Mouse (Mus musculus) adrenal gland, adult 18-20 months (tissue): ENCODE measurements around the gene Sys1. TPM values are rescaled to one million over a fixed set of nuclear protein-coding genes. Genes with fewer than 3 reads are reported as not detected.
A peak's percentile ranks its signal among the peaks of the same experiment; 100 is the strongest.

Source experiments
- DNase-seq, 2 experiments: peaks; one replicate each; pipeline ENCODE4 v3.0.0; 2021 to 2022; ENCODE audit warnings: low spot score in 2 of 2
- total RNA-seq, 2 experiments: library from RNA; stranded (reverse); gene quantifications; 1 replicate in 1 of 2; 2 replicates in 1 of 2; pipeline ENCODE4 v1.2.3; 2021

Gene Sys1
- total RNA-seq, 2 experiments from 2014 or later: 28.7 to 33.3 TPM

DNA sequence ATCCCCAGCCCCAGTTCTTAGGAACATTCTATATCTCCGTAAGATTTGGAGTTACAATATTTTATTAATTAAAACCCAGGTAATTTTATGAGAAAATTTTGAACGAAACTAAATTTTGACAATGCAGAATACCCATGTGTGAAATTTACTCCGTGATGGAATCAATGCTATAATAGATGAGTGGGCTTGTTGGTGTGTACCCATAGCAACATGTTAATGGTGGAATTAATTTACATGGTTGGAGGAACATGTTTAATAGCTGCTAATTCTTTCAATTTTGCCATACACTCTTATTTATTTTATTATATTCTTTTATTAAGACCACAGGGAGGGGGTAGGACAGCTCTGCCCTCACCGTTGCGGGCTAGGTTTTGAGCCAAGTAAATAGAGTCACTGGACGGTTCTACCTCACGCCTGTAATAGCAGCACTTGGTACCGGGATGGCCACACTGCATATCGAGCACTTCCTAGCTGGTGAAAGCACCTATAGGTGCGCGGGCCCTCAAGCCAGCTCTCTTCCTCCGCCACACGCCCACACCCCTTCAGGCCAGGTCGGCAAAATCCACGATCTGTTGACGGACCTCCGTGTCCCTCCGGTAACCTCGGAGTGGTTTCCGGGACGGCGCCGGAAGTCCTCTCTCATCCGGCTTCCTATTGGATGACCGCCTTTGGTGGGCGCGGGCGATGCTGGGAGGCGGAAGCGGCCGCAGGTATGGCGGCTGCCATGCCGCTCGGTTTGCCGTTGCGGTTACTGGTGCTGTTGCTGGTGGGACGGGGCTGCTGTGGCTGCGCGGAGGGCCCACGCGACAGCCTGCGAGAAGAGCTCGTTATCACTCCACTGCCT lies 40.3 kb downstream of the Sys1 start, which contains the start of gene Pigt:
TSS of gene Pigt (plus strand) at position 674 of the 844 bp plus-strand sequence.
- peak; percentile 80 to 82 for DNase-seq

- DNase-seq: no peak
Observed at GRCm38 (mm10) chr2:164497691-164498268, 41.0 kb downstream of the Sys1 start.

- DNase-seq: no peak
Observed at GRCm38 (mm10) chr2:164499317-164499716, 42.6 kb downstream of the Sys1 start.

GRCm38 (mm10) chr2:164500511-164500910 lies 43.7 kb downstream of the Sys1 start:
- DNase-seq: peak in 1 of 2 experiments; percentile 51

DNA sequence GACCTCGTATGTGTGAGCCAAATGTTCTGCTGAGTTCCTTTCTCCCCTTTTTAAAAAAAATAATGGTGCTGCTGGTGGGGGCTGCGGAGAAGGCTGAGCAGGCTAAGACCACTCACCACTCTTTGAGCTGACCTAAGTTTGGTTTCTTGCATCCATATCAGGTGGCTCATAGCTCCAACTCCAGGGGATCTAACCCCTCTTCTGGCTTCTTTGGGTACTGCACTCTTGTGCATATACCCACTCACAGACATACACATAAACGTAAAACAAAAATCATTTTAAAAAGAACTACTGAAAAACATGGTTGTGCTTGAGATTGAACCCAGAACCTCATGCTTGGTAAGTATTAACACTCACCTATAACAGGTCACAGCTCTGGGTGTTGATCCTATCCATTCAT lies 48.2 kb downstream of the Sys1 start:
- DNase-seq: no peak

DNA sequence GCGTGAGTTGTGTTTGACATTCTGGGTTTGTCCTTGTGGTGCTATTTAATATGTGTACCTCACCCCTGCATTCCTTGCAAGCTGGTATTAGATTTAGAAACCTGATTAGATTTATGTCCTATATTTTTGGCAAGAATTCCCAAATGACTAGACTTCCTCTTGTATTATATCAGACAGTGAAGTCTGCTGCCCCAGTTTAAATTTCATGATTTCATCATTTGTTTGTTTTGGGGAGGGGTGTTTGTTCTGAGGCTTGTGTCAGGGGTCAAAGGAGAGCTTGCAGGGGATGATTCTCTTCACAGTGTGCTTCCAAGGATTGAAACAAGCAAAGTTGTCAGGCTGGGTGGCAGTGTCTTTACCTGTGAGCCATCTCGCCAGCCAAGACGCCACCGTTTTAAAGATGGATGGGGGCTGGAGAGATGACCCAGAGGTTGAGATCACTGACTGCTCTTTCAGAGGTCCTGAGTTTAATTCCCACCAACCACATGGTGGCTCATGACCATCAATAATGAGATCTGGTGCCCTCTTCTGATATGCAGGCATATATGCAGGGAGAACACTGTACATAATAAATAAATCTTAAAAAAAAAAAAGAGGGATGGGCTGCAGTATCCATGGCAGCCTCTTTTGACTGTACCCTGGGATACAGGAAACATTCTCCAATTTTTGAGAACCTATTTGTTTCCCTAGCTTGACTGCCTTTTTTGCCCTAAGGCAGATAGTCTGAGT lies 49.0 kb downstream of the Sys1 start:
- DNase-seq: no peak

- DNase-seq: no peak
Observed at GRCm38 (mm10) chr2:164507811-164508210, 51.0 kb downstream of the Sys1 start.

GRCm38 (mm10) chr2:164510621-164511190 lies 53.9 kb downstream of the Sys1 start:
- no peak for DNase-seq

DNA sequence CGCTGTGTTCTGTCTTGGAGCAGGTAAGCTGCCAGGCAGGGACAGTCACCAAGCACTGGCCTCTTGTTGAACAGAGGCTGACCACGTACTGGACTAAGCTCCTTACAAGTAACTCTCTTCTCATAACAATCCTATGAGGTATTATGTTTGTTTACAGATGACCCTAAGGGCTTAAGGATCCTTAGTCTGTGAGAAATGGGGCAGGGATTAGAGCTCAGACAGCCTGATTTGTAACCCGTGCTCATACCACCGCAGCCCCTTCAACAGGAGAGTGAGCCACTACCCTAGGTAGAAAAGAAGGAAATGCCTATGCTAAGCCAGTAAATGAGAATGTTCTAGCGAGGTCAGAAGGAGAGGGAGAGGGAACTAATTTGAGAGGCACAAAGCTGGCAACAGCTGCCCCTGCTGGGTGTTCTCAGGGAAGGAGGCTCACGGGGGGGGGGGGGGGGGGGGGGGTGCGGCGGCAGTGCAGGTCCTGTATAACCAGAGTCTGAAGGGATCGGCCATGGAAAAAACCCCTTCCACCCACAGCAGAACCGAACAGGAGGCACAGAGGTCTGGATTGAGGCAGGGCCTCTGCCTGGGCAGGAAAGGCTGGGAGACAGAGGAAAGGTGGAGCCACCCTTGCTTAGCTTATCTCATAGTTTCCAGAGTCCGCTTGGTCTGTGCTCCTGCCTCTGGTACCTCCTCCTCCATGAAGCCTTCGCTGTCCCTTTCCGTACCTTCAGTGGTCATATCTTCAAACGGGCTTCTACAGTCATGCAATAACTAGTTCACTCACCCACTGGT lies 55.6 kb downstream of the Sys1 start:
- DNase-seq: no peak

GRCm38 (mm10) chr2:164513389-164513788 lies 56.6 kb downstream of the Sys1 start:
- peak in 1 of 2 experiments; percentile 33 for DNase-seq

- DNase-seq: no peak
Observed at GRCm38 (mm10) chr2:164514916-164515315, 58.2 kb downstream of the Sys1 start.

GRCm38 (mm10) chr2:164515897-164516296 lies 59.1 kb downstream of the Sys1 start:
- DNase-seq: no peak

GRCm38 (mm10) chr2:164516592-164516991 lies 59.8 kb downstream of the Sys1 start:
- no peak for DNase-seq

DNA sequence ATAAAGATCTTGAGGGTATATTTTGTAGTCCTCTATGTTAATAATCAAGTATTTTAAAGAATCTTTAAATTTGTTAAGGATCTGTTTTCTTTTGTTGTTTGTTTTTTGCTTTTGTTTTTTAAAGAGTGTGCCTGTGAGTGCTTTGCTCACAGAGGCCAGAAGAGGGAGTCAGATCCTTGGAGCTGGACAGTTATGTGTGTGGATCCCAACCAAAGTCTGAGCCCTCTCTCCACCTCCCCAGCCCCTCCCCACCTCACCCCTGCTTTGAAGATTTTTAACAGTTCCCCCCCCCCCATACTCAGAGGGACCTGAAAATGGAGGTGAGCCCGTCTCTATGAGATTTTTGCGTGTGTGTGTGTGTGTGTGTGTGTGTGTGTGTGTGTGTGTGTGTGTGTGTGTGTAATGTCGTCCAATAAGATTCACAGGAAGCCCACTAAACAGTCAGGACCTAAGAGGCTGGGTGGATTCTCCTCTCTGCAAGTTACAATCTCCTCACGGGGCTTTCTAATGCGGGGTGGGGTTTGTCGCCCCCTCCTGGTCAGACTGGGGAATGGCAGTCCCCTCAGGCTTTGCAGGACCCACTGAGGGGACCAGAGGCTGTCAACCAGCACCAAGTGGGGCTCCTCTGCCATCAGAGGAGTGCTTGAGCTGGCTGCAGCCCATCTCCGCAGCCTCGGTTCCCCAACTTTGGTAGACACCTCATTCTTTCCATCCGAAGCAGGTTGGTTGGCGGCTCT lies 60.9 kb downstream of the Sys1 start:
- DNase-seq: peak; percentile 68 to 74

GRCm38 (mm10) chr2:164518266-164519170 lies 61.8 kb downstream of the Sys1 start:
- DNase-seq: no peak

GRCm38 (mm10) chr2:164519171-164519526 lies 62.4 kb downstream of the Sys1 start:
- no peak for DNase-seq

DNA sequence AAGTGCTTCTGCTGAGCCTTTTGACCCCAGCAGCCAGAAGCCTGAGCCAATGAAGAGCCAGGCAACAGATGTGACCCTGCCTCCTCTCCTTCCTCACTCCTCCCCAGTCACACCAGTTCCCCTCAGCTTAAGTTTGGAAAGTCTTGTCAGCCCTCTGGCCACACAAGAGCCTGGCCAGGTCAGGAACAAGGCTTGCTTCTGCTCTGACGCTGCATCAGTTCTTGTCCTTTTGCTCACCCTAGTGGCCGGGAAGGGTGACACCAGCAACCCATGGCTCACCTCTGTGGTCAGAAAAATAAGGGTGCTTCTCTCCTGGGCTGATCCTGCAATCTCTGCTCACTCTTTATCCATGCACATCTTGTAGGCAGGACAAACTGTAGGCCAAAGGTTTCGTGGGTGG lies 64.0 kb downstream of the Sys1 start:
- peak in 1 of 2 experiments; percentile 39 for DNase-seq

DNA sequence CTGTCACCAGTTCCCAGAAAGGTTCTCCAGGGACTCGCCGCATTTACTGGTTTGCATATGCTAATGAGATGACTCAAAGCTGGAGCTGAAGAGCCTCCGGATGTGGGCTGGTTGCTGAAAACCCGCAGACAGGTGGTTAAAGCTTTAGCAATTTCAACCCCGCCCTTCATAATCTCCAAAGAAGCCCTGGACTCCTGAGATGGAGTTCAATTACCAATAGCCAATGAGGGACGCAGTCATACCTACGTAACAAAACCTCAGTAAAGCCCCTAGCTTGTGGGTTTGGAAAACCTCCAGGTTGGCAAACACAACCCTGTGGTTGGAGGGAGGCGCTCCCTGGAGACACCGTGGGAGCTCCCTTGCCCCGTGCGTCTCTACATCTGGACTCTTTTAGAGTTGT lies 65.1 kb downstream of the Sys1 start:
- no peak for DNase-seq

DNA sequence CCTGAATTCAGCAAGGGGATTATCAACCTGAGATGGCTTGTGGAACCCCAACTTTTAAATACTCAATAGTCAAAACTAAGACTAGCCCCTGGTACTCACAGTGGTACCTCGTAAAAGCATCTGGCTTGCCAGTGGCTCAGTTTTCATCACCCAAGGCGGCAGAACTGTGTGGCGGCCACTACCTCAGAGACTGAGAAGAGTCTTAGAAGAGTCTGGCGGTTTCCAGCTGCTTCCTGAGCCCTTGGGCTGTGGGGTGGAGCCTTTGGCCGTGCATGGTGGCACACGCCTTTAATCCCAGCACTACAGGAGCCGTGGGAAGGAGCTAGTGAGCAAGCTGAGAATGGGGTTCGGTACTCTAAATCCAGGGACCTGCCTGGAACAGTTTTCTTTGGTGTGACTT lies 65.5 kb downstream of the Sys1 start:
- no peak for DNase-seq
